Mouse (Mus musculus): ENCODE measurements around the gene Olfr480. TPM values are rescaled to one million over a fixed set of nuclear protein-coding genes. Genes with fewer than 3 reads are reported as not detected.

Gene Olfr480
- total RNA-seq (2021): not detected in 2 replicates
- long read RNA-seq: 0 reads

GRCm38 (mm10) chr7:108067246-108067645 is at the start of gene Olfr480:
Olfr480 (minus strand) TSS chr7:108067346.
- no peak for DNase-seq

GRCm38 (mm10) chr7:108100549-108100948 is 33.4 kb upstream of the Olfr480 start, which contains the start of gene Olfr483:
Olfr483 (plus strand) TSS chr7:108100849.
- no peak for DNase-seq

GRCm38 (mm10) chr7:108097486-108097885 is 30.3 kb upstream of the Olfr480 start, which contains the start of gene Olfr482:
Olfr482 (minus strand) TSS chr7:108097586.
- DNase-seq: no peak

- no peak for DNase-seq
These were observed 12.4 kb upstream of the Olfr480 start, which contains the start of gene Olfr481 for GRCm38 (mm10) chr7:108079555-108079954. Olfr481 (plus strand) TSS chr7:108079855.

GRCm38 (mm10) chr7:108050393-108050792 is 16.8 kb downstream of the Olfr480 start, which contains the start of gene Olfr479:
Olfr479 (plus strand) TSS chr7:108050693.
- no peak for DNase-seq

GRCm38 (mm10) chr7:108033889-108034288 is 33.3 kb downstream of the Olfr480 start, which contains the start of gene Olfr478:
Olfr478 (minus strand) TSS chr7:108033989.
- no peak for DNase-seq

Other genes starting within 250 kb of the Olfr480 start
- not detected in 2 replicates for gene Olfr469, start 241.8 kb downstream of the Olfr480 start, total RNA-seq (2021)
- gene Olfr470, start 219.9 kb downstream of the Olfr480 start, total RNA-seq (2021): not detected in 2 replicates
- not detected in 2 replicates for gene Olfr472, start 169.4 kb downstream of the Olfr480 start, total RNA-seq (2021)
- gene Olfr473, start 136.9 kb downstream of the Olfr480 start, total RNA-seq (2021): not detected in 2 replicates
- gene Olfr474, start 112.7 kb downstream of the Olfr480 start, total RNA-seq (2021): not detected in 2 replicates
- gene Olfr476, start 102.5 kb downstream of the Olfr480 start, total RNA-seq (2021): not detected in 2 replicates
- gene Olfr477, start 80.7 kb downstream of the Olfr480 start, total RNA-seq (2021): not detected in 2 replicates
- gene Olfr478, start 33.4 kb downstream of the Olfr480 start, total RNA-seq (2021): not detected in 2 replicates
- not detected in 2 replicates for gene Olfr479, start 16.7 kb downstream of the Olfr480 start, total RNA-seq (2021)
- gene Olfr481, start 12.5 kb upstream of the Olfr480 start, total RNA-seq (2021): not detected in 2 replicates
- gene Olfr482, start 30.2 kb upstream of the Olfr480 start, total RNA-seq (2021): 2.1 and 2.7 TPM in 2 replicates
- gene Olfr483, start 33.5 kb upstream of the Olfr480 start, total RNA-seq (2021): not detected in 2 replicates
- not detected in 2 replicates for gene Olfr484, start 60.1 kb upstream of the Olfr480 start, total RNA-seq (2021)
- not detected in 2 replicates for gene Olfr485, start 92.5 kb upstream of the Olfr480 start, total RNA-seq (2021)
- gene Olfr486, start 105.4 kb upstream of the Olfr480 start, total RNA-seq (2021): not detected in 2 replicates
- not detected in 2 replicates for gene Olfr487, start 147.3 kb upstream of the Olfr480 start, total RNA-seq (2021)
- gene Olfr488, start 191.0 kb upstream of the Olfr480 start, total RNA-seq (2021): not detected in 2 replicates
- gene Olfr490, start 221.6 kb upstream of the Olfr480 start, total RNA-seq (2021): not detected in 2 replicates
- not detected in 2 replicates for gene Olfr491, start 246.1 kb upstream of the Olfr480 start, total RNA-seq (2021)

Data from adrenal gland, postnatal 25 days (tissue).